11 mouse cellular contexts compared by ENCODE assay signal in the genomic region with DNA sequence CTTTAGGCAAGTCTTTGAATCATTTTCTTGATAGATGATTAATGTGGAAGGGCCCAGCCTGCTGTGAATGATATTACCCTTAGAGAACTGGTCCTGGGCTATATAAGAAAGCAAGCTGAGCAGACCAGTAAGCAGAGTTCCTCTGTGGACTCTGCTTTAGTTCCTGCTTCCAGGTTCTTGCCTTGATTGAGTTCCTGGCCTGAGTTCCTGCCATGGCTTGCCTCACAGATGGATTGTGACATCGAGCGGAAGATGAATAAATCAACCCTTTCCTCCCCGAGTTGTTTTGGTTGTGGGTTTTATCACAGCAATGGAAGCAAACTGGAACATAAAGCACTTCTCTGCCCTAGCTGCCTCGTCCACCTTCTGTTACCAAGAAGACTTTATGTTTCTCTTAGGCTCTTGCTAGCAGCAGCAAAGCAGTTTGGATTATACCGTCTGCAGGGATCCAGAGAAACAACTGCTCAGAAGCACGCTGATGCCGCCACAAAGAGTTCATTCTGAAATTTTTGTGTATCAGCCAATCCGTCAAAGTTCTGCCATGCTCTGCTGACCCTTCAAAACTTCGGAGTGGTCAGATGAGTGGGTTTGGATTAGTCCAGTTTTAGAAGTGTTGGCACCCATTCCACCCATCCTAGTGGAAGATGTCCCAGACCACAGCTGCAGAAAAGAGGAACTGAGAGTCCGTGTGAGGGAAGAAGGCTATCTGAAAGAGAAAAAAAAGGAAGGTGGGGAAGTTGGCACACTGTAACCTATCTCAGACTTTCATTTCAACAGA. TPM values are rescaled to one million over a fixed set of nuclear protein-coding genes. Genes with fewer than 3 reads are reported as not detected.
DNase-seq lines count a peak whose midpoint lies in the region; ATAC-seq and TF ChIP-seq lines count a peak whose summit lies in the region.
"Had no signal": no experiment of that assay in that cellular context is flagged by ENCODE, and none has a peak within 500 bp of the region (broad histone marks: within the 10 kb centered on the region; RNA-seq: fewer than 3 reads in every experiment).

No protein-coding gene starts in this region.

- no peak for TF ChIP-seq CTCF in heart, adult 2 months (IDR thresholded peaks at IDR 0.05)
- TF ChIP-seq CTCF in lung, postnatal 0 days (IDR thresholded peaks at IDR 0.05) = no peak

- intact Hi-C loops in heart, adult 2 months (cut with DNase I) = no loop called here
- intact Hi-C loops in heart, postnatal 25 days (cut with DNase I) = no loop called here

- H3K27me3 ChIP-seq in heart, adult 2 months (ENCODE audit: control insufficient read depth, insufficient read depth, low read length) = no peaks in the 10 kb centered on the region
- H3K27me3 ChIP-seq in lung, postnatal 0 days (replicated peaks; ENCODE audit: insufficient read depth, low read length) = no peaks in the 10 kb centered on the region
- no peaks in the 10 kb centered on the region for H3K27me3 ChIP-seq in forebrain, embryonic 15.5 days

- 55% methylated on average over 10 of the region's 10 CpGs for WGBS in heart, adult 2 months
- whole genome bisulfite sequencing in lung, postnatal 0 days = 42% methylated on average over 10 of the region's 10 CpGs
- 79% methylated on average over 10 of the region's 10 CpGs for WGBS in forebrain, embryonic 15.5 days

- H3K4me3 ChIP-seq in heart, adult 2 months = no peak overlapping the region
- no peak overlapping the region for H3K4me3 ChIP-seq in lung, postnatal 0 days (ENCODE audit: low read depth, low read length)
- no peak overlapping the region for H3K4me3 ChIP-seq in forebrain, embryonic 15.5 days

- H3K36me3 ChIP-seq in heart, adult 2 months (ENCODE audit: control insufficient read depth, insufficient read depth, low read length) = no peaks in the 10 kb centered on the region
- no peaks in the 10 kb centered on the region for H3K36me3 ChIP-seq in lung, postnatal 0 days (ENCODE audit: insufficient read depth, low read length)
- no peaks in the 10 kb centered on the region for H3K36me3 ChIP-seq in forebrain, embryonic 15.5 days

- H3K4me2 ChIP-seq in lung, postnatal 0 days (replicated peaks; ENCODE audit: low read depth, low read length) = no peak overlapping the region
- no peak overlapping the region for H3K4me2 ChIP-seq in forebrain, embryonic 15.5 days (replicated peaks)

- H3K27ac ChIP-seq in heart, adult 2 months = peak overlapping the region; percentile 35; the same call in 1 of the 2 replicates
- no peak overlapping the region for H3K27ac ChIP-seq in lung, postnatal 0 days (ENCODE audit: low read length)
- H3K27ac ChIP-seq in forebrain, embryonic 15.5 days (replicated peaks) = no peak overlapping the region

- no peaks in the 10 kb centered on the region for H3K79me2 ChIP-seq in heart, adult 2 months (replicated peaks; ENCODE audit: control insufficient read depth, insufficient read depth, low read length)

- no peak for TF ChIP-seq POLR2A in heart, adult 2 months (IDR thresholded peaks at IDR 0.05; ENCODE audit: insufficient read depth, low read depth, low read length)

- no peak for ATAC-seq in lung, postnatal 0 days
- ATAC-seq in forebrain, embryonic 15.5 days (replicated peaks) = no peak
- ATAC-seq: intestine, postnatal 0 days; midbrain, embryonic 16.5 days had no signal

- H3K9me3 ChIP-seq in lung, postnatal 0 days (ENCODE audit: low read length) = no peaks in the 10 kb centered on the region
- H3K9me3 ChIP-seq in forebrain, embryonic 15.5 days = no peaks in the 10 kb centered on the region

- DNase-seq in heart, adult 2 months = peak in 1 of 2 experiments; percentile 45
- DNase-seq in heart, postnatal 25 days (ENCODE audit: low spot score) = no peak
- peak; percentile 31 to 46 for DNase-seq in spleen, postnatal 36 days (ENCODE audit: low spot score in 2 of 2)
- DNase-seq in spleen, postnatal 4 days (ENCODE audit: low spot score in 2 of 2) = no peak
- DNase-seq in lung, postnatal 0 days (ENCODE audit: low spot score) = peak; percentile 55
- no peak for DNase-seq in yolk sac, embryonic 10.5 days (ENCODE audit: low spot score)
- DNase-seq in T-cell, adult 2 months (ENCODE audit: low spot score) = no peak
- DNase-seq: cerebellum, adult 9-10 months had no signal

- peaks cover 1% of the 10 kb centered on the region; the same call in 1 of the 2 replicates for H3K4me1 ChIP-seq in heart, adult 2 months (ENCODE audit: control insufficient read depth, insufficient read depth, low read length)
- H3K4me1 ChIP-seq in lung, postnatal 0 days (ENCODE audit: insufficient read depth, low read depth, low read length) = no peaks in the 10 kb centered on the region
- no peaks in the 10 kb centered on the region for H3K4me1 ChIP-seq in forebrain, embryonic 15.5 days

- TF ChIP-seq EP300 in heart, adult 2 months (IDR thresholded peaks at IDR 0.05; ENCODE audit: insufficient read depth, low read depth, low read length) = no peak
- no peak for TF ChIP-seq EP300 in lung, postnatal 0 days (IDR thresholded peaks at IDR 0.05)

- H3K9ac ChIP-seq in heart, adult 2 months (ENCODE audit: low read depth, low read length) = no peak overlapping the region
- no peak overlapping the region for H3K9ac ChIP-seq in lung, postnatal 0 days (replicated peaks; ENCODE audit: low read depth)
- no peak overlapping the region for H3K9ac ChIP-seq in forebrain, embryonic 15.5 days (replicated peaks)

RNA-seq across cellular contexts. Expression of a gene that starts 30.6 kb away (rescaled TPM):
- 1 to 10 TPM; 3.6 to 3.8 TPM for total RNA-seq in heart, adult 2 months (2021)
- 1.6 and 2.4 TPM in 2 replicates for polyA plus RNA-seq in heart, adult 2 months (2012; rRNA removed)
- 1 to 10 TPM; 4.3 to 4.6 TPM for total RNA-seq in heart, postnatal 25 days (2021)
- polyA plus RNA-seq in lung, postnatal 0 days (2015; fragmentation: Nextera tagmentation; extraction: Ambion mirVana) = 10.4 and 12.3 TPM in 2 replicates
- 36.1 and 39.0 TPM in 2 replicates for polyA plus RNA-seq in forebrain, embryonic 15.5 days (2015; fragmentation: Nextera tagmentation; extraction: Ambion mirVana)

Comparison
In these comparisons a context has a peak if more than half of its experiments do, and no peak if none do; other contexts are left out.
1. DNase-seq: peak in spleen, postnatal 36 days (2 of 2) and lung, postnatal 0 days (single experiment); none in heart, postnatal 25 days (single experiment), spleen, postnatal 4 days (0 of 2), yolk sac, embryonic 10.5 days (single experiment) and T-cell, adult 2 months (single experiment).